In genomic region chr16:18484794-18485435, GRCm38 (mm10) we compare ENCODE assay signal across 17 mouse cellular contexts. TPM values are rescaled to one million over a fixed set of nuclear protein-coding genes. Genes with fewer than 3 reads are reported as not detected.
DNase-seq lines count a peak whose midpoint lies in the region; ATAC-seq and TF ChIP-seq lines count a peak whose summit lies in the region.
"Had no signal": no experiment of that assay in that cellular context is flagged by ENCODE, and none has a peak within 500 bp of the region (broad histone marks: within the 10 kb centered on the region; RNA-seq: fewer than 3 reads in every experiment).

No protein-coding gene starts in this region.

- H3K9me3 ChIP-seq in forebrain, embryonic 12.5 days = no peaks in the 10 kb centered on the region
- H3K9me3 ChIP-seq in midbrain, embryonic 13.5 days = no peaks in the 10 kb centered on the region

- peaks cover 18% of the 10 kb centered on the region for H3K4me1 ChIP-seq in forebrain, embryonic 12.5 days
- H3K4me1 ChIP-seq in midbrain, embryonic 13.5 days (replicated peaks) = peaks cover 17% of the 10 kb centered on the region

- no peak for DNase-seq in layer of hippocampus, adult 2 months (ENCODE audit: low spot score in 2 of 2)
- no peak for DNase-seq in layer of hippocampus, adult 9-10 months (ENCODE audit: low spot score)
- peak; percentile 43 for DNase-seq in R1 (ENCODE audit: low read depth, low spot score)
- DNase-seq in testis, postnatal 10 days (ENCODE audit: low spot score) = no peak
- no peak for DNase-seq in layer of hippocampus, adult 9-11 months
- no peak for DNase-seq in cerebellum, postnatal 14 days
- DNase-seq: cerebellum, postnatal 25 days; kidney, postnatal 36 days; lung, adult 18-20 months; spleen, adult 18-20 months; thymus, postnatal 25 days had no signal

- TF ChIP-seq CTCF in layer of hippocampus, adult 2 months (conservative IDR thresholded peaks at IDR 0.05) = no peak

- H3K4me2 ChIP-seq in forebrain, embryonic 12.5 days = no peak overlapping the region
- no peak overlapping the region for H3K4me2 ChIP-seq in midbrain, embryonic 13.5 days (replicated peaks)
- H3K4me2 ChIP-seq: heart, embryonic 11.5 days had no signal

- H3K9ac ChIP-seq in forebrain, embryonic 12.5 days = no peak overlapping the region
- H3K9ac ChIP-seq in midbrain, embryonic 13.5 days (replicated peaks) = no peak overlapping the region

- no peaks in the 10 kb centered on the region for H3K36me3 ChIP-seq in forebrain, embryonic 12.5 days (replicated peaks)
- H3K36me3 ChIP-seq in midbrain, embryonic 13.5 days = no peaks in the 10 kb centered on the region

- H3K4me3 ChIP-seq in layer of hippocampus, adult 2 months = no peak overlapping the region
- no peak overlapping the region for H3K4me3 ChIP-seq in forebrain, embryonic 12.5 days (replicated peaks)
- no peak overlapping the region for H3K4me3 ChIP-seq in midbrain, embryonic 13.5 days (replicated peaks)

- no peaks in the 10 kb centered on the region for H3K27me3 ChIP-seq in forebrain, embryonic 12.5 days
- no peaks in the 10 kb centered on the region for H3K27me3 ChIP-seq in midbrain, embryonic 13.5 days

- 12% methylated on average over 5 of the region's 5 CpGs for WGBS in forebrain, embryonic 12.5 days
- WGBS in midbrain, embryonic 13.5 days = 18% methylated on average over 5 of the region's 5 CpGs

- peak overlapping the region; percentile 29; the same call in 1 of the 2 replicates for H3K27ac ChIP-seq in layer of hippocampus, adult 2 months
- peak overlapping the region; percentile 6; the same call in 1 of the 2 replicates for H3K27ac ChIP-seq in forebrain, embryonic 12.5 days
- H3K27ac ChIP-seq in midbrain, embryonic 13.5 days = peak overlapping the region; percentile 7; the same call in 1 of the 2 replicates

- ATAC-seq in forebrain, embryonic 12.5 days (ENCODE audit: low FRiP score) = no peak
- ATAC-seq in midbrain, embryonic 13.5 days = peak; percentile 63; the same call in 1 of the 2 replicates
- ATAC-seq: activated CD4-positive, CD25-positive, alpha-beta regulatory T cell, adult 4 months; CD4-positive, CD25-positive, alpha-beta regulatory T cell, adult 4 months; inflammation-experienced regulatory T-cells, adult 6 months had no signal

RNA-seq across cellular contexts. Expression of gene Gnb1l, which starts 13.6 kb away (rescaled TPM):
- total RNA-seq in layer of hippocampus, adult 2 months (2021) = 1 to 10 TPM; 5.8 to 6.0 TPM
- polyA plus RNA-seq in forebrain, embryonic 12.5 days (2016; fragmentation: Nextera tagmentation; extraction: Ambion mirVana) = 11.9 and 14.7 TPM in 2 replicates
- polyA plus RNA-seq in midbrain, embryonic 13.5 days (2015; fragmentation: Nextera tagmentation; extraction: Ambion mirVana) = 12.9 and 16.0 TPM in 2 replicates

RNA-seq across cellular contexts. Expression of gene Rtl10, which starts 13.8 kb away (rescaled TPM):
- total RNA-seq in layer of hippocampus, adult 2 months (2021) = 10 to 100 TPM in 1 of 2 experiments, 1 to 10 TPM in 1; 7.0 to 11.4 TPM
- 1.9 and 3.3 TPM in 2 replicates for polyA plus RNA-seq in forebrain, embryonic 12.5 days (2016; fragmentation: Nextera tagmentation; extraction: Ambion mirVana)
- polyA plus RNA-seq in midbrain, embryonic 13.5 days (2015; fragmentation: Nextera tagmentation; extraction: Ambion mirVana) = 3.9 and 4.5 TPM in 2 replicates

RNA-seq across cellular contexts. Expression of gene Comt, which starts 58.3 kb away (rescaled TPM):
- 10 to 100 TPM; 74.6 to 75.1 TPM for total RNA-seq in layer of hippocampus, adult 2 months (2021)
- polyA plus RNA-seq in forebrain, embryonic 12.5 days (2016; fragmentation: Nextera tagmentation; extraction: Ambion mirVana) = 53.5 and 54.2 TPM in 2 replicates
- polyA plus RNA-seq in midbrain, embryonic 13.5 days (2015; fragmentation: Nextera tagmentation; extraction: Ambion mirVana) = 75.7 and 78.8 TPM in 2 replicates

RNA-seq across cellular contexts. Expression of gene Txnrd2, which starts 58.7 kb away (rescaled TPM):
- 10 to 100 TPM; 19.7 to 21.4 TPM for total RNA-seq in layer of hippocampus, adult 2 months (2021)
- polyA plus RNA-seq in forebrain, embryonic 12.5 days (2016; fragmentation: Nextera tagmentation; extraction: Ambion mirVana) = 23.3 and 23.7 TPM in 2 replicates
- polyA plus RNA-seq in midbrain, embryonic 13.5 days (2015; fragmentation: Nextera tagmentation; extraction: Ambion mirVana) = 25.9 and 28.6 TPM in 2 replicates
